Mouse (Mus musculus) hindbrain, embryonic 11.5 days (tissue): ENCODE results near the gene Qrfpr. TPM values are rescaled to one million over a fixed set of nuclear protein-coding genes. Genes with fewer than 3 reads are reported as not detected.

Source experiments
- ATAC-seq: fragments of 200-750 bp; cut with Nextera tagmentation; 2 replicates; pipeline ENCODE4 v1.8.0; 2017; ENCODE audit warnings: mild to moderate bottlenecking, moderate TSS enrichment, moderate library complexity; ENCODE audit not compliant: low FRiP score
- DNase-seq: peaks from one replicate; pipeline ENCODE4 v3.0.0-alpha.2; 2015; ENCODE audit warnings: low spot score
- H3K27ac ChIP-seq: fragments of 300-500 bp; sonication (generic); 2 replicates; pipeline ENCODE4 v1.5.1; 2014; ENCODE audit warnings: mild to moderate bottlenecking, low read depth, low read length
- H3K27me3 ChIP-seq: fragments of 300-500 bp; sonication (generic); 2 replicates; pipeline ENCODE4 v1.6.1; 2014; ENCODE audit warnings: mild to moderate bottlenecking, low read length, moderate library complexity, mixed read lengths; ENCODE audit not compliant: control insufficient read depth, insufficient read depth
- H3K36me3 ChIP-seq: fragments of 300-500 bp; sonication (generic); 2 replicates; pipeline ENCODE4 v1.6.1; 2014; ENCODE audit warnings: mild to moderate bottlenecking, low read length, moderate library complexity, mixed read lengths; ENCODE audit not compliant: control insufficient read depth, insufficient read depth
- H3K4me1 ChIP-seq: fragments of 300-500 bp; sonication (generic); replicated peaks from 2 replicates; pipeline ENCODE4 v1.6.1; 2014; ENCODE audit warnings: low read length, mixed read lengths; ENCODE audit not compliant: control insufficient read depth, insufficient read depth
- H3K4me2 ChIP-seq: fragments of 300-500 bp; sonication (generic); replicated peaks from 2 replicates; pipeline ENCODE4 v1.6.1; 2014; ENCODE audit warnings: mild to moderate bottlenecking, low read depth, low read length
- H3K4me3 ChIP-seq: fragments of 300-500 bp; sonication (generic); 2 replicates; pipeline ENCODE4 v1.5.1; 2014; ENCODE audit warnings: low read depth, low read length
- H3K9ac ChIP-seq: fragments of 300-500 bp; sonication (generic); 2 replicates; pipeline ENCODE4 v1.6.1; 2014; ENCODE audit warnings: low read depth, low read length
- H3K9me3 ChIP-seq: fragments of 300-500 bp; sonication (generic); 2 replicates; pipeline ENCODE4 v1.6.1; 2016; ENCODE audit warnings: low read length; ENCODE audit not compliant: control insufficient read depth
- WGBS: fragments of 180-500 bp; shearing (Covaris S2); extraction: QIAGEN DNeasy Blood & Tissue Kit; methylation state at CpG from one replicate; pipeline ENCODE4 v1.1.7; 2014; 5-methylcytosine and 5-hydroxymethylcytosine counted together
- polyA plus RNA-seq: library from polyadenylated mRNA; unstranded; fragments of >200 nt; fragmentation: Nextera tagmentation; extraction: Ambion mirVana; gene quantifications from 2 replicates; pipeline ENCODE4 v1.2.1, GENCODE M21; 2014

The Qrfpr gene
- polyA plus RNA-seq, 1 experiment from 2014 or later: 0.09 TPM

DNA sequence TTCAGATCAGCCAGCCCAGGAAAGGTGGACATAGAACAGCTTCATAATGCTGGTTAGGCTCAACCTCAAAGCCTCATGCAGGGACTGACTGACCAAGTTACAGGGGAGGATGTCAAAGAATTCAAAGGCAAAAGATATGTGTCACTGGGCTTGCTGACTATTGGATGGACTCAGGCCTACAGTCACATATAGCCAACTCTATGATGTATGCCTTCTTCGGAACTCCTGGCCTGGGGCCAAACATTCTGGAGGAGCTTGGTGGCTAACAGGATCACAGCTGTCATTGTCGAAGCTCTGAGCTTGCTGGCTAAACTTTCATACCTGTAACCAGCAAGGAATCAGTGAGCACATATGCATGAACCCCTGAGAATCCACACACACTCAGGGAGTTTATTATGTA lies 11.2 kb downstream of the Qrfpr start:
- Histone ChIP-seq H3K4me1 (no peaks in the 10 kb centered on the region), H3K27ac (no peak overlapping the region), H3K9ac (no peak overlapping the region), H3K4me2 (no peak overlapping the region), H3K27me3 (no peaks in the 10 kb centered on the region), H3K4me3 (no peak overlapping the region), H3K9me3 (no peaks in the 10 kb centered on the region), H3K36me3 (no peaks in the 10 kb centered on the region)
- 80% methylated on average over 2 of the region's 2 CpGs for WGBS
- no peak for ATAC-seq
- no peak for DNase-seq

DNA sequence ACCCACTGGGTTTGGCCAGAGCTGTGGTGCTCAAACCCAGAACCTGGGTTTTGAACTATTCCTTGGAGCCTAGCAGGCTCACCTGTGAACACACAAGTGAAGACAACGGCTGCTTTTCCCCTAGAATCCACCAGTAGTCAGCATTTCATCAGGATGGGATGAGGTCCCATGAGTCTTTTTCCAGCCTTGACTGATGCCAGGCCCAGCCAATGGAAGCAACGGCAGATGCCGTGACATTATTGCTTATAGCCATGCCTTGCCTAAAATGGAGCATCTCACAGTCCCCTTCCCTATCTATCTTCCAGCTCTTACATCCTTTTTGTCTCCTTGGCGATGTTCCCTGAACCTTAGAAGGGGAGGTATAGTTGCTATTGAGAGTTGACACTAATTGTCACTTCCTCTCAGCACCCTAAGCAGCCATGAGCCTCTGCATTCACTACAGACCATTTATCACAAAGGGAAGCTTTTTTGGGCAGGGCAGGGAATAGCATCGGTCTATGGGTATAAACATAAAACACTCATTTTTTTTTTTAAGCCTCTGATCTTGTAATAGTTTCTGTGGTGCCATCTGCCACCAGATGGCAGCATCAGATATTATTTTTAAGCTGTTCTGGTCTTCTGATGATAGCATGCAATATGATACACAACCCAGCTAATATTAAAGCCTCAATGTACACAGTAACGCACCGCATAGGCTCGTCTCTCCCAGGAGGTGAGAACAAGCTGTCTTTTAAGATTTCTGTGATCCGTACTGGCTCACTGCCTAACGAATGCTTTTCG lies 12.1 kb downstream of the Qrfpr start:
- WGBS: 74% methylated on average over 11 of the region's 11 CpGs
- no peaks in the 10 kb centered on the region for H3K4me1 ChIP-seq
- H3K4me2 ChIP-seq: no peak overlapping the region
- H3K27ac ChIP-seq: no peak overlapping the region
- H3K9ac ChIP-seq: no peak overlapping the region
- no peaks in the 10 kb centered on the region for H3K27me3 ChIP-seq
- no peaks in the 10 kb centered on the region for H3K36me3 ChIP-seq
- no peak overlapping the region for H3K4me3 ChIP-seq
- H3K9me3 ChIP-seq: no peaks in the 10 kb centered on the region
- DNase-seq (peak; percentile 60), ATAC-seq (no peak)

DNA sequence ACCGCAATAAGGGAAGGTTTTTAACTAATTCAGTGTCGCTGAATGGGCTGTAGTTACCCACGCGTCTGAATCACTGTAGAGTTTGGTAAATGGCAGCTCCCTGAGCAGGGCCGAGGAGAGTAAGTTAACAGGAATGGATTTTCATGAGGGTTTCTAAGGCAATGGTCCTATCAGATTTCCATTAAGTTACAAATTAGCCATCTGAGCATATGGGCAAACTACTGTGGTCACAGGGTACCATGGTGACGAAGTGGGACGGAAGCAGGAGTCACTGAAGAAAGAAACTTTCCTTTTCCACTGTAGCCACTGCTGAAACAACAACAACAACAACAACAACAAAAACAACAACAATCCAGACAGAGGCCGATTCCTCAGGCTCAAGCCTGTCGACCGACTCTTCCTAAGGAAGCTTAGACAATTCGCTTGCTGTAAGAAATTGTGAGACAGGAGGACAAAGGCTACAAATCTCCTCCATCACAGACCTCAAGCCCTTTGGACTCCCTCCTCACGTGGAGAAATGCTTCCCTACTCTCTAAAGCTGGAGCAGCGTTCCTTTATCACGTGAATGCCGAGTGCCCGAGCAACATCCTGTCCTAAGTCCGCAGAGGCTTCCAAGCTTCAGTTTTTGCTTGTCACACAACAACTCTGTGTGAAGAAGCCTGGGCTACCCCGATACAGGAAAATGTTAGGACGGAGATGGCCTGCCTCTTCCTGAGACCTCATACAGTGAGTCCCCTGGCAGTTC lies 14.4 kb downstream of the Qrfpr start:
- DNase-seq (no peak), ATAC-seq (no peak)
- Histone ChIP-seq H3K9me3 (no peaks in the 10 kb centered on the region), H3K27ac (no peak overlapping the region), H3K4me3 (no peak overlapping the region), H3K9ac (no peak overlapping the region), H3K36me3 (no peaks in the 10 kb centered on the region), H3K4me2 (no peak overlapping the region), H3K27me3 (no peaks in the 10 kb centered on the region), H3K4me1 (no peaks in the 10 kb centered on the region)
- 77% methylated on average over 19 of the region's 19 CpGs for WGBS

DNA sequence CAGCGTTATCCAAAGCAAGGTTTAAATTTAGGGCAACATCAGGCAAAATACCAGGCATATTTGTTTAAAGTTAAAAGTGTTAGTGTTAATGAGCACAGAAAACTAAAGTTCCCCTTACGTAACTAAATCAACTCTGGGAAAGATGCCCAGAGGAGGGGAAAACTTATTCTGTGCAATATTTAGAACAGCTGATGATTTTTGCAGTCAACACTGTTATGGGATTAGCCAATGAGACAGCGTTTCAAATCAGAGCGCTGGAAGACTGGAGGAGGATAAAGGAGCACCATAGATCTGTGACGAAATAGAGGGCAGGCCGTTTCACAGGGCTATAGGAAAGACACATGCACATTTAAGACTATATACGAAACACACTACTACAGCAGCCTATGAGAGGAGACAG lies 19.2 kb downstream of the Qrfpr start:
- Histone ChIP-seq H3K9me3 (no peaks in the 10 kb centered on the region), H3K4me1 (no peaks in the 10 kb centered on the region), H3K4me2 (no peak overlapping the region), H3K4me3 (no peak overlapping the region), H3K27ac (no peak overlapping the region), H3K36me3 (no peaks in the 10 kb centered on the region), H3K9ac (no peak overlapping the region), H3K27me3 (no peaks in the 10 kb centered on the region)
- WGBS: 80% methylated on average over 7 of the region's 7 CpGs
- ATAC-seq (no peak), DNase-seq (no peak)

DNA sequence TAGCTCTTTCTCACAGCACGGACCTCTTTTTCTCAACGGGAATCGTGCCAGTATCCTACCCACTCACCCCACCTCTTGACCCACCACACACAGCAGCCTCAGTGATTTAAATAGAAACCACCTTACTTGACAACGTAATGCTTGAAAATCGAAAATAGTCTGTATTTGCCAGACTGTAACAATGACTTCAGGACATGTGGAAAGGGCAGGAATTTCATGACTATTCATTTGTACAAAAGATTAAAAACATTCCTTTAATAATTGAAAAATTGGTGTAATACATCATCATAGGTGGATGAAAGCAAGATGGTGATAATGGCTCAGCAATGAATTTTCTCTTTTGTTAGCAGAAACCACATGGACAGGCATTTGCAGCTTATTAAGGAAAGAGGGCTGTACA lies 21.0 kb downstream of the Qrfpr start:
- DNase-seq (no peak), ATAC-seq (no peak)
- Histone ChIP-seq H3K4me3 (no peak overlapping the region), H3K4me1 (no peaks in the 10 kb centered on the region), H3K9me3 (no peaks in the 10 kb centered on the region), H3K4me2 (no peak overlapping the region), H3K27me3 (no peaks in the 10 kb centered on the region), H3K36me3 (no peaks in the 10 kb centered on the region), H3K9ac (no peak overlapping the region), H3K27ac (no peak overlapping the region)
- 79% methylated on average over 5 of the region's 5 CpGs for WGBS

DNA sequence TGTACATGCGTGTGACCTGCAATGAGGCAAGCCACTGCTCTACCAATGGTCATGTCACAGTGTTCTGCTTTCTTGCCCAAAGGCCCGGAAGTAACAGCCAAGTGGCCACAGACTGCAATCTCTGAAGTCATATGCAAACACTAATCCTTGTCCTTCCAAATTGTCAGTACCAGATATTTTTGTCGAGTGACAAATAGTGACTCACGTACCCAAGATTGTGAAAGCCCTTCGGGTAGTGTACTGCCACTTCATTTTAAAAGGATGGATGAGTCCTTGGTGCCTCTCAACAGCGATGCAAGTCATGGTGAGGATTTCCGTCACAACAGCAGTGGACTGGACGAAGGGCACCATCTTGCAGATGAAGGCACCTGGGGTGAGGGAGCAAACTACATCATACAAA lies 32.9 kb downstream of the Qrfpr start:
- DNase-seq (no peak), ATAC-seq (no peak)
- Histone ChIP-seq H3K4me3 (no peak overlapping the region), H3K9ac (no peak overlapping the region), H3K4me1 (no peaks in the 10 kb centered on the region), H3K4me2 (no peak overlapping the region), H3K9me3 (no peaks in the 10 kb centered on the region), H3K27ac (no peak overlapping the region), H3K36me3 (no peaks in the 10 kb centered on the region), H3K27me3 (no peaks in the 10 kb centered on the region)
- 90% methylated on average over 8 of the region's 8 CpGs for WGBS

DNA sequence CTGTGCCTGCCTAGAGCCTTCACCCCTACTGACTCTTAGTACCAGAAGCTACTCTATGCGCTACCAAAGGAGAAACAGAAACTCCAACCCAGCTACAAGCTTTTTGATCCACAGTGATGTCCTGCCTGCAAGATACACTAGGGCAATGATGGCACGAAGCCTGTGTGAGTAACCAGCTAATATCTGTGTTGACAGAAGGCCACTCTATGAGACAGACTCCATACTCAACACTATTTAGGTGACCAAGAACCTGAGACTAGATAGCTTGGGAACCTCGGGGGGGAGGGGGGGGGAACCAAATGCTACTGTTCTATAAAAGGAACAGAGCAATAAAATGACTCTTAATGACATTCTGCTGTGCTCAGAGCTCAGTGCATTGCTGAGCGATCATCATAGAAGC lies 35.6 kb downstream of the Qrfpr start:
- H3K27ac ChIP-seq: no peak overlapping the region
- no peaks in the 10 kb centered on the region for H3K27me3 ChIP-seq
- no peaks in the 10 kb centered on the region for H3K4me1 ChIP-seq
- no peak overlapping the region for H3K4me3 ChIP-seq
- ATAC-seq: no peak
- no peaks in the 10 kb centered on the region for H3K36me3 ChIP-seq
- no peaks in the 10 kb centered on the region for H3K9me3 ChIP-seq
- DNase-seq: no peak
- H3K9ac ChIP-seq: no peak overlapping the region
- 93% methylated on average over 4 of the region's 4 CpGs for WGBS
- H3K4me2 ChIP-seq: no peak overlapping the region

DNA sequence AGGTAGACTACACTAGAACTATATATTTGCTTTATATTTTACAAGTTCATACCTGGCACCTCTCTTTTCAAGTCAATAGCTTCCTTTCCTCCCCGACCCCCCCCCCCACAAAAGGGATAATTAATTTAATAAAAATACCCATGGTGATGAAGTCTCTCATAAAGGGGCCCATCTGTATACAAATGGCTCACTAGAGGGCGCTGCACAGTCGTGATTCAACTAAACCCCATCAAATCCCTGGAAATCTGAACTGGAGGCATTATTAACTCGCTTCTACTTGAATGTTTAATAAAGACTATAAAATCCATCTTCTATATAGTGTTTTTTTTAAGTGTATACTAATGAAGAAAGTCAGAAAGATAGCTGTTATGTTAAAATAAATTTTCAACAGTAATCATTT lies 40.6 kb downstream of the Qrfpr start:
- DNase-seq: peak; percentile 78
- WGBS: 13% methylated on average over 4 of the region's 4 CpGs
- H3K4me2 ChIP-seq: no peak overlapping the region
- ATAC-seq: no peak
- H3K9ac ChIP-seq: no peak overlapping the region
- no peaks in the 10 kb centered on the region for H3K4me1 ChIP-seq
- H3K27me3 ChIP-seq: no peaks in the 10 kb centered on the region
- no peaks in the 10 kb centered on the region for H3K9me3 ChIP-seq
- no peaks in the 10 kb centered on the region for H3K36me3 ChIP-seq
- no peak overlapping the region for H3K27ac ChIP-seq
- H3K4me3 ChIP-seq: no peak overlapping the region

DNA sequence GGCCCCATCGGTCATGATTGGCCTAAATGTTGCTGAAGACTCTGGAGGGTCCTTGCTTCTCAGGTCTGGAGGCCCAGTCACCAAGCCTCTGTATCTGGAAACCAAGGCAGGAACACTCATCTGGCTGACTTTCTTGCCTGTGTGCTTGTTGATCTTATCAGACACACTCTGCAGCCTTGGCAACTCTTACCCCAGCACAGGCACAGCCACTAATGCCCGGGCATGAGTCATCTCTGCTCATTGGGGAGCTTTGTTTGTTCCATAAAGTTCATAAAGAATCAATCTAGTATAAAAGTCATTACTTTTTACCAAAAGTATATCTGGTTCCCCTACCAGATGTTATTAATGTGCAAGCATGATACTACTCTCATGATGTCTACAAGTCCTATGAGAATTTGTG lies 48.4 kb downstream of the Qrfpr start:
- H3K9me3 ChIP-seq: no peaks in the 10 kb centered on the region
- H3K4me1 ChIP-seq: no peaks in the 10 kb centered on the region
- H3K4me3 ChIP-seq: no peak overlapping the region
- no peak for ATAC-seq
- no peak overlapping the region for H3K9ac ChIP-seq
- no peak overlapping the region for H3K27ac ChIP-seq
- H3K36me3 ChIP-seq: no peaks in the 10 kb centered on the region
- H3K4me2 ChIP-seq: no peak overlapping the region
- DNase-seq: no peak
- 91% methylated on average over 2 of the region's 2 CpGs for WGBS
- no peaks in the 10 kb centered on the region for H3K27me3 ChIP-seq
